Mouse (Mus musculus) lung, adult 2 months (tissue): ENCODE measurements around the gene Gemin7. TPM values are rescaled to one million over a fixed set of nuclear protein-coding genes. Genes with fewer than 3 reads are reported as not detected.

Experiments
- DNase-seq: peaks from one replicate; pipeline ENCODE4 v3.0.0; 2022
- H3K4me1 ChIP-seq: fragments of 200-500 bp; 2 replicates; pipeline ENCODE4 v1.6.1; 2011; ENCODE audit warnings: low read length; ENCODE audit not compliant: control insufficient read depth, insufficient read depth
- H3K4me3 ChIP-seq: fragments of 200-500 bp; replicated peaks from 2 replicates; pipeline ENCODE3; 2011; ENCODE audit warnings: low read depth, mild to moderate bottlenecking, control low read depth, low read length; ENCODE audit errors: extremely low read depth
- CTCF ChIP-seq: fragments of 200-500 bp; IDR thresholded peaks from 2 replicates; pipeline ENCODE4 v1.5.1; 2011; ENCODE audit warnings: mild to moderate bottlenecking, low read length, control low read depth; ENCODE audit not compliant: insufficient read depth
- POLR2A ChIP-seq: fragments of 200-500 bp; IDR thresholded peaks from 2 replicates; pipeline ENCODE4 v1.6.1; 2011; ENCODE audit warnings: low read depth, mild to moderate bottlenecking, control low read depth, low read length, borderline replicate concordance; ENCODE audit errors: extremely low read depth
- WGBS: fragments of 180-500 bp; shearing (Covaris S2); methylation state at CpG from one replicate; pipeline ENCODE4 v1.1.7; 2018; 5-methylcytosine and 5-hydroxymethylcytosine counted together
- polyA plus RNA-seq: library from polyadenylated mRNA; depleted of rRNA; stranded (reverse); fragments of >200 nt; gene quantifications from 2 replicates; pipeline ENCODE4 v1.2.3, GENCODE M21; 2012; rRNA removed

The Gemin7 gene
- polyA plus RNA-seq, 1 experiment, result 99.2 TPM

DNA sequence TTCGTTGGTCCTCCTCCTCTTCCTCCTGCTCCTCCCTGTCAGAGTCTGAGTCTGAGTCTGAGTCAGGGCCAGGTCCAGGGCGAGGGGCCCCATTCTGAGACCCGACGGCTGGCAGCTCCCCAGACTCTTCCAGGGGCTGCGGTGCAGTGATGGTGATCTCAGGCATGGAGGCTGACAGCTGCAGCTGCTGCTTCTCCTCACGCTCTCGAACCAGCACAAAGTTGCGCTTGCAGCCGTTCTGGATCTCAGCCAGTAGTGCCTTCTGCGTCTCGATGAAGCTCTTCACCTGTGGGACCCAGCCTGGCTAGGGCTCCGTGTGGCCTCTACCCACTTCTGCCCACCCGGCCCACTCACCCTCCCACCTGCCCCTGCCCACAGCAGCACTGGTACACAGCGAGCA is 45.2 kb downstream of the Gemin7 start:
- Histone ChIP-seq H3K4me3 (no peak overlapping the region), H3K4me1 (no peaks in the 10 kb centered on the region)
- 76% methylated on average over 14 of the region's 14 CpGs for WGBS
- TF ChIP-seq CTCF, result no peak
- no peak for TF ChIP-seq POLR2A
- DNase-seq, result no peak

DNA sequence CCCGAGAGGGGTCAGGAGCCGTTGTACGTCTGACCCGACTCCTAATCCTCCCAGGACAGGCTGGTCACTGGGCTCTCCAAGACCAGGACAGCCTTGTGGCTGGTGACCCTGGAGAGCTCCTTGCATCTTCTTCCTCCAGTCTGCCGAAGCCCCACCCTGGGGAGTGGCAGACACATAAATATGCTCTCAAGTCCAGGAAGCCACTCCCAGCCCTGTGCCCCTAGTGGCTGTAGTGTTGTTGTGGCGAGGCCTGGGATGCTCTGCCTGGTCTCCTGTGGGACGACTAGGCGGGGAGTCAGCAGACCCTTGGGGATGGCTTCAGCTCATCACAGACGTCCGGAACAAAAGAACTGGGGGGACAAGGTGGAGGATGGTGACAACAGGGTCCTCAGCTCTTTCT is 46.3 kb downstream of the Gemin7 start:
- 68% methylated on average over 10 of the region's 10 CpGs for whole genome bisulfite sequencing
- TF ChIP-seq CTCF (no peak), POLR2A (no peak)

DNA sequence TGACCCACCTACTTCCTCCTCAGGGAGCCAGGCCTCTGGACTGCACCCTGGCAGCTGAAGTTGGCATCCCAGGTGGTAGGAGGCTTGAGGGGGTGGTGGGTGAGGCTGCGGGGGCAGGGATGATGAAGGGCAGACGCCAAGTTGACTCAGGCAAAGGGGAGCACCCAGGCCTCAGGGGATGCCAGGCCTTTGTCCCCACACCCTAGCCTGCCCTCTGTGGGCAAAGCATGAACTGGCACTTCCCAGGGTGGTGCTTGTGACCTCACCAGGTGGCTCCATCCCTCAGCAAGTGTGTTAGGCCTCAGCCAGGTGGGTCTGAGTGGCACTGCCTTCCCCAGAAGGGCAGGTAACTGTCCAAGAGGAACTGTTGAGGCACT is 52.3 kb downstream of the Gemin7 start:
- H3K4me1 ChIP-seq, result peaks cover 17% of the 10 kb centered on the region
- TF ChIP-seq POLR2A, result no peak
- TF ChIP-seq CTCF, result no peak
- WGBS, result 69% methylated on average over 2 of the region's 2 CpGs
- no peak for DNase-seq
- no peak overlapping the region for H3K4me3 ChIP-seq

More for the DNA sequence above, 46.3 kb downstream of the Gemin7 start:
- no peak for DNase-seq
- Histone ChIP-seq H3K4me3 (no peak overlapping the region), H3K4me1 (no peaks in the 10 kb centered on the region)

DNA sequence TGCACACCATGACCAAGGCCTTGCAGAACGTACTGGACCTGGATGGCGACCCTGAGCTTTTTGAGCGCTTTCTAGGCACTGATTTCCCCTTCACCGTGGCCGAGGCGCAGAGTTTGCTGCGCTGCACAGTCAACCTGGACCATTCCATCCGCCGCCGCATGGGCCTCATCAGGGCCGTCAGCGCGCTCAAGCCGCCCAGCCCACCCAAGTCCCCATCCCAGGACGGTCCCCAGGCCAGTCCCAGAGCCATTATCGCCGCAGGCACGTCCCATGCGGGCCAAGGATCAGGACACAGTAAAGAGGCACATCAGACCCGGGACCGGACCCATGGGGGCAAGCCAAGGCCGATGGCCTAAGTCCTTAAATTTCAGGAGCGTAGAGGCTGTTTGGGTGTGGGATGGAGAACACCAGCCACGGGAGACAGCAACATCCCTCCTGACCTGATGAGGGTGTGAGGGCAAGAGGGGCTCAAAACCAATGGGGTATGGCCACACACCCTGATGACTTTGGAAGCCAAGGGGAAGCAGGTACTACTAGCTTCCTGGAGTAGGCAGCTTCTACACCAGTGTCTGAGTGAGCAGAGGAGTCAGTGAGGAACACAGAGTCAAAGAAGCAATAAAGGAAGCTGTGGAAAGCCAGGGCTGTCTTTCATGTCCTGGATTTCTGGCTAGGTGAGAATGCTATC is 52.8 kb downstream of the Gemin7 start:
- no peak for TF ChIP-seq CTCF
- DNase-seq, result no peak
- H3K4me1 ChIP-seq, result peaks cover 17% of the 10 kb centered on the region
- H3K4me3 ChIP-seq, result no peak overlapping the region
- 19% methylated on average over 24 of the region's 24 CpGs for WGBS

DNA sequence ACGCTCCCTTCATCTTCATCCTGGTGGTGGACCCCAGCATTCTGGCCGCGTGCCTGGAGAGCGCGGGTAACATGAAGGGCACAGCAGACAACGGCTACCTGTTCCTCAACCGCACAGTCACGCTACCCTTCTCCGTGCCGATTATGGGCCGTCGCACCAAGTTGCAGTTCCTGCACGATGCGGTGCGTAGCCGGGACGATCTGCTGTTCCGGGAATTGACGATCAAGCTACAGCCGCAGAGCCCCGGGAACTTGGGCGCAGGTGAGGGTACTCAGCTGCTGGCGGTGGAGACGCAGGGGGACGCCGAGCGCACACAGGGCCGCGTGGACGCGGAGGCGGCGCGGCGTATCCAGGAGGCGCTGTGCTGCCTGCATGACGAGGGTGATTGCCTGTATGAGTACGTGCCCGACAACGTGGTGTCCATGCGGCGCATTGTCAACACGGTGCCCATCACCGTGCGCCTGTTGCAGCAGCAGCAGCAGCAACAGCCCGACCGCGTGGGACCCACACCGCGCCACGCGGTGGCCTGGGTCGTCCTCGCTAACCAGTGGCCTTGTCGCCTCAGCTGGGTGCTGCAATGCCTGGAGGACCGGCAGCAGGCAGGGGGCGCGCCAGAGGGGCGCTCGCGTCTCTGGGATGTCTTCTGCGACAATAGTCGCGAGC is 53.5 kb downstream of the Gemin7 start:
- TF ChIP-seq POLR2A (no peak), CTCF (0 out of 2 replicates have a peak, but pooled peaks have one; percentile 5)
- Histone ChIP-seq H3K4me1 (peaks cover 17% of the 10 kb centered on the region), H3K4me3 (peak overlapping the region; percentile 31)
- 1% methylated on average over 64 of the region's 64 CpGs for WGBS
- peak; percentile 58 for DNase-seq

DNA sequence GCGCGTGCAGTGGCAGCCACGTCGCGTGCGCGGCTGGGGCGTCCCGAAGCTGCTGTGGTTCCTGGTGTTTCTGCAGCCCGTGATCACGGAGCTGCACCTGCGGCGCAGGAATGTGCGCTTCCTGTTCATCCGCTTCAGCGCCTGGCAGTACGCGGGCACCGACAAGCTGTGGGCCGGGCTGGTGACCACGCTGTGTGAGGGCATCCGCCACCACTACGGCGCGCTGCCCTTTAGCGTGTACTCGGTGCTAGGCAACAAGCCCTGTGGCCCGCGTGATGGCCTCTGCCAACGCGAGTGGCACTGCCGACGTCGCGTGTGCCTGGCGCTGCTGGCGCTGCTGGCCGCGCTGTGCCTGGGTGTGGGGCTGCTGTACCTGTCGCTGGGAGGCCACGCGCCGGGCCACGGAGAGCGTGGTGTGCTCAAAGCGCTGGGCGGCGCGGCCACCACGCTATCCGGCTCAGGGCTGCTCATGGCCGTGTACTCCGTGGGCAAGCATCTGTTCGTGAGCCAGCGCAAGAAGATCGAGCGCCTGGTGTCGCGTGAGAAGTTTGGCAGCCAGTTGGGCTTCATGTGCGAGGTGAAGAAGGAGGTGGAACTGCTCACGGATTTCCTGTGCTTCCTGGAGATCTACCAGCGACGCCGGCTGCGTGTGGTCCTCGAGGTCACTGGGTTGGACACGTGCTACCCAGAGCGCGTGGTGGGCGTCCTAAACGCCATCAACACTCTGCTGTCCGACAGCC is 54.2 kb downstream of the Gemin7 start:
- 6% methylated on average over 72 of the region's 72 CpGs for WGBS
- no peak overlapping the region for H3K4me3 ChIP-seq
- peaks cover 17% of the 10 kb centered on the region for H3K4me1 ChIP-seq
- DNase-seq, result no peak
- TF ChIP-seq POLR2A (no peak), CTCF (no peak)

DNA sequence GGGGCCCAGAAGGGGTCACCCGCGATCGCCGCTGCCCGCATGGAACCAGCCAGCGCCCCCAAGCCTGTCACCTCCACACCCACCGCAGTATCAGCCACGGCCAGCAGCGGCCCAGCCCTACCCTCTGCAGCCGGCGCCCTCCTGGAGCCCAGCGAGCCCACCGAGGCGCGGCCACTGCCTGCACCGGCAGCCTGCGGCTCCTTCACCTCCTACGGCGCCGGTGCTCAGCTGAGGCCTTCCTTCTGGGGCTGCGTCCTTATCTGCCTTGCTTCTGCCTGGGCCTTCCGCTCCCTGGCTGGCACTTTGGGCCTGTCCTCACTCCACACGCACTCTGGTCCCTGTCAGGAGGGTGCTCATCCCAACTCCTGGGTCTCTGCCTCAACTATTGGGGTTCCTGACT is 57.4 kb downstream of the Gemin7 start:
- DNase-seq, result no peak
- WGBS, result 16% methylated on average over 23 of the region's 23 CpGs
- H3K4me3 ChIP-seq, result no peak overlapping the region
- H3K4me1 ChIP-seq, result peaks cover 17% of the 10 kb centered on the region
- TF ChIP-seq CTCF (no peak), POLR2A (no peak)

DNA sequence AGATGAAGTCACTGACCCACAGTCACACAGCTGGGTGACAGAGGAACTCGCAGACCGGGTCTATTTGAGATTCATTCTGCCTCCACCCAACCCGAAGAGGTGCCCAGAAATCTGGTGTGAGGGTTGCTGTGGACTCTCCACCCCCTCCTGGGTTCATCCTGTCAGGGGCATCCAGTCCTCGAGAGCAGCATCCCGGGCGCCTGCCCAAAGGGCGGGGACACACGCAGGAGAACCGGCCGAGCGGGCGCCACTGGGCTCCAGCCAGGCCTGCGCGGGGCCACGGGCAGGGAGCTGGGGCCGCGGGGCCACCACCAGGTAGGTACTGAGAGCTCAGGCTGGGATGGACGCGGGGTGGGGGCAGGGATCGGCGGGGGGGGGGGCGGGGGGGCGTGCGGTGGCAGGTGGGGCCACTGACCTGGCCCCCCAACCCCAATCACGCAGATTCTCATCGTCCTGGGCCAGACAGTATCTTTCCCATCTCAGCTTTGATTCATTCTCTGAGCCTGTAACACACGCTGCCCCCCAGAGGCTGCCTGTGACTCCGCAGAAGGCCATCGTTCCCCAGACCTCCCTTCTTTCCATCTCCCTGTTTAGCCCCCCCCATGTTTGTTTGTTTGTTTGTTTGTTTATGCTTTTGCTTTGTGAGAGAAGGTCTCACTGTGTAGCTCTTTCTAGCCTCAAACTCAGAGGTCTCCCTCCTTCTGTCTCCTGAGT is 59.6 kb downstream of the Gemin7 start, which contains the start of gene Nkpd1:
Gene Nkpd1 (plus strand): TSS at position 187 of the 714 bp plus-strand sequence.
- Histone ChIP-seq H3K4me3 (no peak within 1 kb of the TSS), H3K4me1 (peaks cover 2% of the 10 kb centered on the region)
- DNase-seq, result no peak
- 5% methylated on average over 27 of the region's 29 CpGs for WGBS
- TF ChIP-seq POLR2A, result no peak
- peak; percentile 55 for TF ChIP-seq CTCF

Other genes with a start within 250 kb of the Gemin7 start
- 38.7 and 46.6 TPM in 2 replicates for gene Ercc1, start 232.8 kb downstream of the Gemin7 start, polyA plus RNA-seq
- gene Cd3eap, start 218.1 kb downstream of the Gemin7 start, polyA plus RNA-seq, result 4.6 and 5.2 TPM in 2 replicates
- gene Ppp1r13l, start 217.8 kb downstream of the Gemin7 start, polyA plus RNA-seq, result 10.0 and 17.8 TPM in 2 replicates
- 43.3 and 44.6 TPM in 2 replicates for gene Ercc2, start 195.6 kb downstream of the Gemin7 start, polyA plus RNA-seq
- gene Klc3, start 173.5 kb downstream of the Gemin7 start, polyA plus RNA-seq, result 14.1 and 18.2 TPM in 2 replicates
- 88.3 and 1,345 TPM in 2 replicates for gene Ckm, start 172.8 kb downstream of the Gemin7 start, polyA plus RNA-seq
- 29.2 and 34.3 TPM in 2 replicates for gene Mark4, start 118.8 kb downstream of the Gemin7 start, polyA plus RNA-seq
- gene Exoc3l2, start 114.3 kb downstream of the Gemin7 start, polyA plus RNA-seq, result 2.7 and 3.4 TPM in 2 replicates
- 12.2 and 12.9 TPM in 2 replicates for gene Bloc1s3, start 69.2 kb downstream of the Gemin7 start, polyA plus RNA-seq
- gene Trappc6a, start 69.2 kb downstream of the Gemin7 start, polyA plus RNA-seq, result 63.1 and 93.4 TPM in 2 replicates
- 0.62 and 17.3 TPM in 2 replicates for gene Nkpd1, start 59.8 kb downstream of the Gemin7 start, polyA plus RNA-seq
- gene Ppp1r37, start 14.5 kb downstream of the Gemin7 start, polyA plus RNA-seq, result 113 and 121 TPM in 2 replicates
- 4.3 and 5.0 TPM in 2 replicates for gene Zfp296, start 308 bp downstream of the Gemin7 start, polyA plus RNA-seq
- gene Clasrp, start 26.9 kb upstream of the Gemin7 start, polyA plus RNA-seq, result 96.1 and 134 TPM in 2 replicates
- 32.5 and 34.9 TPM in 2 replicates for gene Relb, start 51.8 kb upstream of the Gemin7 start, polyA plus RNA-seq
- 96.8 and 143 TPM in 2 replicates for gene Clptm1, start 87.4 kb upstream of the Gemin7 start, polyA plus RNA-seq
- gene Apoc2, start 100.3 kb upstream of the Gemin7 start, polyA plus RNA-seq, result 1.9 and 5.1 TPM in 2 replicates
- gene Gm44805, start 103.8 kb upstream of the Gemin7 start, polyA plus RNA-seq, result not detected in 2 replicates
- gene Apoc4, start 103.9 kb upstream of the Gemin7 start, polyA plus RNA-seq, result 1.1 and 1.4 TPM in 2 replicates
- 25.9 and 29.2 TPM in 2 replicates for gene Apoc1, start 115.1 kb upstream of the Gemin7 start, polyA plus RNA-seq
- gene Apoe, start 121.6 kb upstream of the Gemin7 start, polyA plus RNA-seq, result 815 and 1,134 TPM in 2 replicates
- 46.0 and 51.3 TPM in 2 replicates for gene Tomm40, start 137.8 kb upstream of the Gemin7 start, polyA plus RNA-seq
- 70.9 and 74.7 TPM in 2 replicates for gene Nectin2, start 172.9 kb upstream of the Gemin7 start, polyA plus RNA-seq
- gene Bcam, start 193.4 kb upstream of the Gemin7 start, polyA plus RNA-seq, result 769 and 829 TPM in 2 replicates
- 16.1 and 21.9 TPM in 2 replicates for gene Cblc, start 219.2 kb upstream of the Gemin7 start, polyA plus RNA-seq
- 38.7 and 71.2 TPM in 2 replicates for gene Bcl3, start 245.2 kb upstream of the Gemin7 start, polyA plus RNA-seq